Mouse (Mus musculus): ENCODE data around the gene Tmc8.

- TF ChIP-seq CTCF (IDR thresholded peaks at IDR 0.05; ENCODE audit: extremely low read depth, insufficient read length, insufficient replicate concordance, low read depth, low read length), result no peak
- no peak for TF ChIP-seq POLR2A (IDR thresholded peaks at IDR 0.05; ENCODE audit: low read depth, low read length)
Measured at GRCm38 (mm10) chr11:117819095-117819494, 37.2 kb downstream of the Tmc8 start.

Measured in small intestine, adult 2 months (tissue).